Mouse (Mus musculus) bone marrow macrophage, adult 2 months (primary cell): Measurements from ENCODE around the gene Pld2.

ENCODE experiments used
- CTCF ChIP-seq: IDR thresholded peaks from 2 replicates; pipeline ENCODE4 v1.5.1; 2012; ENCODE audit warnings: low read depth, mild to moderate bottlenecking, low read length, moderate library complexity
- POLR2A ChIP-seq: IDR thresholded peaks from 2 replicates; pipeline ENCODE4 v1.6.1; 2012; ENCODE audit warnings: mild to moderate bottlenecking, low read depth, low read length, borderline replicate concordance

GRCm38 (mm10) chr11:70541415-70541814 lies 1.6 kb downstream of the Pld2 start:
- TF ChIP-seq CTCF (no peak), POLR2A (no peak)
